Mouse (Mus musculus) adrenal gland, postnatal 10 days (tissue): Measurements from ENCODE around the gene Fto. TPM values are rescaled to one million over a fixed set of nuclear protein-coding genes. Genes with fewer than 3 reads are reported as not detected.

ENCODE experiments used
- DNase-seq: peaks from one replicate; pipeline ENCODE4 v3.0.0; 2021; ENCODE audit warnings: mixed read lengths
- total RNA-seq, 2 experiments: library from RNA; stranded (reverse); gene quantifications; 2 replicates each; pipeline ENCODE4 v1.2.3; 2021

Fto gene
- total RNA-seq, 2 experiments from 2014 or later = 64.6 to 79.4 TPM

- DNase-seq = no peak
Observed at GRCm38 (mm10) chr8:91357493-91358014, 44.2 kb downstream of the Fto start.

GRCm38 (mm10) chr8:91358016-91358415, 44.7 kb downstream of the Fto start:
- no peak for DNase-seq

DNA sequence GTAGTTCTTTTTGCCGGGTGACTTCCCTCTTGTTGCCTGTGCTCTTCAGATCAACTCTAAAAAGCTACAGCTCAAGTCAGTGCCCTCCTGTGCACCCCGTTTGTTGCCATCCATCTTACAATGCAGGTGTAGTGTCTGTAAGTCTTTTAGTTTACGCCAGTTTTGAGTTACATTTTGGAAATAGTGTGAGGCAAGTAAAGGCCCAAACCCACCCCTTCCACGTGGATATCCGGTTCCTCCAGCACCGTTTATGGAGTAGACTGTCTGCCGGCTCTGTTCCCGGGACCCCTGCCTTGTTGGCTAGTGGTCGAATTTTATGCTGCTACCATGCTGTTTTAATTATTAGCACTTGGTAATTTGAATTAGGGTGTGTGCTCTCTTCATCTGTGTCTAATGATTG, 46.2 kb downstream of the Fto start:
- DNase-seq = no peak

GRCm38 (mm10) chr8:91360644-91361357, 47.5 kb downstream of the Fto start:
- DNase-seq = no peak

DNA sequence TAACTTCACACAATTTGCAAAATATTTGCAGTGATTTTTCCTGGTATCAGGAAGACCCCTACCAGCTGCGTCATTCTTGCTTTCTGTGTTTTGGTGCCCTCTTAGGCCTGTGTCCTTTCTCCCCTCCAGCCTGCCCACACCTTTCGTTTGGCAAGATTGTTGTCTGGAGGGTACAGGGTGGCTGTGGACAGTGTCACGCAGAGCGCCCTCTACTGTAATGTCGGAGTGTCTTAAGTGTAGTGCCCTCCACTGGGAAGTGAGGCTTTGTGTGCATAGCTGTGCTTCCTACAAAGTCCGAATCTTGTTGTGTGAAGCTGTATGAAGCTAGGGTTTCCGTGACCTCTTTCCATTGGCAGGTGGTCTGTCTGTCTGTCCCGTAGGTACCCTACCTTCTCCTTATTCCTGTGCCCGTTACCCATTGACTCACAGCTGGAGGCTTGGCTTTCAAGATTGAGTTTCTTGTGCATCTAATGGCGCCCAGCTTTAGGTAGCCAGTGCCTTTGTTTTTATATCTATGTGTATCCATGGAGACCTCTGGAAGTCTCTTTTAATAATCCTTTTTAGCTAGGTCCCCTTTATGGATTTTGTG, 50.0 kb downstream of the Fto start:
- no peak for DNase-seq

DNA sequence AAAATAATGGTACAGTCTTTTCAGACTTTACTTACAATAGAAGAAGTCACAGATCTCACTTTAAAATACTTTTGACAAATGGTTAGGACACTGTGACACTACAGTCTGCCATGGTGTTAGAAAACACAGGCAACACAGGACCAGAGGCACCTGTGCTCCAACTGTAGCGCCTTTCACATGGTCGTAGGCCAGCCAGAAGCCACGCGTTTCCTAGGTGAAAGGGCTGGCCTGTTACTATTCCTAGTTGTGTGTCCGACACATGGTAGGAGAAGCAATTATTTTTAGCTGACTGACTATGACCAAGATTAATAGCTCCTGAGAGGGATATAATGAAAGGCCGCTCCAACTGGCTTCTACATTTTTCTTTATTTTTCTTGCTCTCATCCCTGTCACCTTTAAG, 50.9 kb downstream of the Fto start:
- DNase-seq = no peak

- DNase-seq = no peak
Observed at GRCm38 (mm10) chr8:91365804-91366203, 52.5 kb downstream of the Fto start.

DNA sequence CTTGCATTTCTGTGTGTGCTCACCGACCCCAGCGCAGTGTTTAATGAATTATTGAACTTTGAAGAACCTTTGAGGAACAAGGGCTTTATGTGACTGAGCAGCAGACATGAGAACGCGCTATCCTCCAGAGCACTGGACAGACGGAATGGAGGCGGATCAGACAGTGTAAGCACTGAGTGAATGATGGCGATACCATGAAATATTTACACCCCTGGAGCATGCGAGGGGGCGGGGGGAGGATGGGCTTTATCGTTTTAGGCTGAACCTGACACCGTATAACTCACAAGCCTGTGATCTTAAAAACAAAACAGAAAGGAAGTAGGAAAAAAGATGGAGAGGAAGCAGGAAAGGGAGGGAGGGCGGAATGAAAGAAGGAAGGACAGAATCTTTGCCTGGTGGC, 57.6 kb downstream of the Fto start:
- no peak for DNase-seq

DNA sequence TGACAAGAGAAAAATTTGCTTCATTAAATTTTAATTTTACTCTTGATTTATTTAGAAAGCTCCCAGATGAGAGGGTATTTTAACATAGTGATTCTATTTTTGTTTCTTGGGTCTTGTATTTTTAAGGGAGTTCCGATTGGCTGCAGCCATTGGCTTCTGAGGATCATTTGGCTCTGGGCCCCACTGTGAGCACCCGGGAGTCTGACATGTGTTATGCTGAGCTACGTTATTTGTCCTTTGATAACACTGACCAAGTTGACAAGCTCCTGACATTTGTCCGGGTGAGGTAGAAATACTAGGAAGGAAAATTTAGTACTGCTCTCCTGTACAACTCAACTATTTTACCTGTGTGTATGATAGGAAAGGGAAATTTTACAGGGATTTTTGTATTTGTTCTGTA, 58.7 kb downstream of the Fto start:
- DNase-seq = peak; percentile 29

DNA sequence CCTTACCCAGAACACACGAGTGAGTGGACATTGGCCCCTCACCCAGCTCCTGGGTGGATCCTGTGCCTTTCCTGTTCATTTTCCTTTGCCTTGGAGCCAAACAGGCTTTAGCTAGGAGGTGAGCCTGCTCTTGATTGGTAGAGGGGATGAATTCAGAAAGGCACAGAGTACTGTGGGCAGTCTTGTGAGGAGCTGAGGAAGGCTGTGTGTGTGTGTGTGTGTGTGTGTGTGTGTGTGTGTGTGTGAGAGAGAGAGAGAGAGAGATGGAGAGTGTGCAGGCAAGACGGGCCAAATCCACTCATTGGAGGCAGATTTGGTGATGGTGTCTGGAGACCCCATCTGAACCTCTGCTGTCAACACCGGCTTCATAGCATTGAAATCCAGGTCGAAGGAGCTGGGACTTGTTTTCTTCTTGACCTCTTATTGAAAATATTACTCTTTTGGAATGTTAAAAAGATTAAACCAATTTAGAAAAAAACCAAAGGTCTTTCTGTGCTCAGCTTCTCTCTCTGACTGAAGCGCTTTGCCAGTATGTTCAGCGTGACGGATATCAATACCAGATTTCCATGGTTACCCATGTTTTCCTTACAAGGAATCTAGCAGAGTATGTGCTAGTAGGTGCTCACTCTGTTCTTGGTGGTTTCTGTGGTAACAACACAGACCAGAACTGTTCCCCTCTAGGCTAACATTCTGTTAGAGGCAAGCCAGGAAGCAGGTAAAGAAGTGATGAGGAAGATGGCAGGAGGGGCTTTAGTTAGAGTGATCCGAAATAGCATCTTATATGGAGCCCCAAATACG, 59.7 kb downstream of the Fto start:
- DNase-seq = no peak

GRCm38 (mm10) chr8:91375054-91375938, 62.0 kb downstream of the Fto start:
- no peak for DNase-seq

- DNase-seq = peak; percentile 52
Observed at GRCm38 (mm10) chr8:91376785-91377184, 63.5 kb downstream of the Fto start.

GRCm38 (mm10) chr8:91377275-91377674, 64.0 kb downstream of the Fto start:
- DNase-seq = no peak

DNA sequence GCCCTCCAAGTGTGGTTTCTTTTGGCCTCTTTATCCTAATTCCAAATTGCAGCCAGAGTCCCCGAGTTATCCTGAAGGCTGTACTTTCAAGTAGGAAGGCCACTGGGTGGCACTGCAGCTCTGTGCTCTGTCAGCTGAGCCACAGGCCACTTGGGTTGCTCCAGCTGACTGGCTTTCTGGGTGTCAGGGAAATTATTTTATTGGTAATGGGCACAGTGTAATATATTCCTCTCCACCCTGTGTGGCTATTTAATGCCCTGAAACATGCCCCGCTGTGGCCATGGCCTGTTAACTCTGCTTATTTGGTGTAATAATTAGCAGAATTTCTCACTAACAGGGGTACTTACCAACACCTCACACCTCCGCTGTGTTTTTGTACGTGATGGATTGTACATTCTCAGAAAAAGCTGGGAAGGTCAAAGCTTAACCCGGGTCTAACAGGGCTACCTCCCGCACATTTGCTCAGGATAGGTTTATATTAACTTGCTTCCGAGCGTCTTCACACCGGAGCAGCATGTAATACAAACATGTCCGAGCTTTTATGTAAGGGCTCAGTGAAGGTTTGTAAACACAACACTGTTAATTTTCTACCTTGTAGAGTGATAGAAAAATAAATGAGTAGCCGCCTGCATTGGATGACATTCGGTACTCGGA, 65.6 kb downstream of the Fto start:
- DNase-seq = peak; percentile 85

DNA sequence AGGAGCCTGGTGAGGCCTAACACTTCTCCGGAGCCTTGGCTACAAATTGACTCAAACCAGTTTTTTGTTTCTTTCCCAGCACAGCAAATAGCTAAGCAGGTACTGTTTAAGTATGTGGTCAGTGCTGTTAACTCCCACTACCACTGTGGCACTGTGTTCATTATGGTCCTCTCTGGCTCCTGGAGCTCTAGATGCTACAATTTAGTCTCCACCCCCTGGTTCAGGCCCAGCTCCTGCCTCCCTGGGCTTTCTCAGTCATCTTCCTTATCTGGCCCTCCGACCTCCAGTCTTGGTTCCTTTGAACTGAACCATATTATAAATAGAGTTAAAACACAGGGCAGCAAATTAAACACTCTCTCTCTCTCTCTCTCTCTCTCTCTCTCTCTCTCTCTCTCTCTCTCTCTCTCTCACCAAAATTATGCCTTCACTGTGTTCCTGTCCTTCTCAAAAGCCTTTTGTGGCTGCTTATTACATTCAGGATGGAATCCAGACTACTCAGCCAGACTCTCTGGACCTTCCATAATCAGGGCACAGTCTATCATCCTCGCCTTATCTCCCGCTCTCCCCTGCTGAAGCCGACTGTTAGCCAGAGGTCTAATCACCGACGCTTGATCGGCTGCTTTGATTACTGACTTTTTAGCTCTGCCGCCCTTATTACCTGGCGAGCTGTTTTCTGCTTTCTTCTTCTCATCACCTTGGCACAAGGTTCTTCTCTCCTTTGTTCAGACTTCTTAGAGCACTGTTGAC, 67.6 kb downstream of the Fto start:
- no peak for DNase-seq

DNA sequence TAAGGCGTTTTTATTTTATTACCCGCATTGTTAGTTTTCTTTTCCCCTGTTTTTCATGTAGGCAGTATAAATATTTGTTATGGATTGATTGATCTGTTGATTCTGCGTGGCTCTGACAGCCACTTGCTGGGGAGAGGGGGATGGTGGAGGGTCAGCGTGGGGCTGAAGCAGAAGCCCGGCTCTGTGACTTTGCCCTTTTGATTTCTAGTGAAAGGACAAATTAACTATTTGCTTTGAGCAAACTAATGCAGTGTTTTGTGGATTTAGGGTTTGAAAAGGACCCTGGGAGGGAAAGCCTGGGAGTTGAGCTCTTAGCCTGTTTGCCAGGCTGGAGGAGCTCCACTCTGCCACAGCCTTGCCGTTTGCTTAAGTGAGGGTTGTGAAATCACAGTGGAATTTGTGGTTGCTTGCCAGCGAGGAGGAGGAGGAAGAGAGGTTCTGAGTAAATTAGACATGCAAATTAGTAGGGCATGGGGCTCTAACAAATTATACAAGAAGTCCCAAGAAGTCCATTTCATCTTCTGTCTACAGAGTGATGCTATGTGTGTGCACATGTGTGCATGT, 68.3 kb downstream of the Fto start:
- peak; percentile 60 for DNase-seq

GRCm38 (mm10) chr8:91383210-91383609, 69.9 kb downstream of the Fto start:
- DNase-seq = no peak

DNA sequence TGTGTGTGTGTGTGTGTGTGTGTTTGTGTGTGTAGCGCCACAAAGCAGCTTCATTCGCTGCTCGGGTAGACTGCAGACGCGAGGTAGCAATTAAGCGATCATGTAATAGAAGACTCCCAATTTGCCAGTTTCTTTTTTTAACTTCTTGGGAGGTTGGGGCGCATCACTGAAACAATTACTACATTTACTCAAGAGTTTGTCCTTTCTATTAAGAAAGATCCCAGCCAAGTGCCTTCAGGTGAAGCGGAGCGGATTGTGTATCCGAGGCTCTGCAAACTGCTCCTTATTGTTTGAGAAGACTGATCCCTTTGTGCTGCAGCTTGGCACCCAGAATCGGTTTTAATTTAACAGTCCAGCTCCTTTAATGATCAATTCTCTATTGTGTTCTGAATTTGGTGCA, 70.5 kb downstream of the Fto start:
- DNase-seq = no peak

GRCm38 (mm10) chr8:91384389-91384788, 71.1 kb downstream of the Fto start:
- no peak for DNase-seq

DNA sequence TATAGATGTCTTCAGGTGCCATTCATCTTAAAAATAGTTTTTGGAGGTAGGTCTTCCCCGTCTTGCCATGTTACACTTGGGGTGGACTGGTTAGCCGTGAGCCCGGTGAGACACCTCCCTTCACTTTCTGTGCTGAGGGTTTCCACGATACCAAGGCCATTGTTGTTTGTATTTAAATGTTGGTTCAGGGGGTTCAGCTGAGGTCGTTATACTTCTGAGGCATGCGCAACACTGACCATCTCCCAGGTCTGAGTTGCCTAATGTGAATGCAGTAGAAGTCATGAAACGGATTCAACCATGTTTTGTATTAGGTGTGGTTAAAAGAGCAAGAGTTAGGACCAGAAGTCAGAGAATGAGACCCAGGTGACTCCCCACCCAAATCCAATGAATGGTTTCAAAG, 72.5 kb downstream of the Fto start:
- no peak for DNase-seq
